Mouse (Mus musculus) heart, adult 2 months (tissue): ENCODE measurements around the gene Snrpc.

ENCODE experiments used
- CTCF ChIP-seq: fragments of 200-600 bp; IDR thresholded peaks from 2 replicates; pipeline ENCODE4 v1.8.1; 2022; ENCODE audit warnings: antibody characterized with exemption, mild to moderate bottlenecking, moderate library complexity
- EP300 ChIP-seq: fragments of 200-500 bp; IDR thresholded peaks from 2 replicates; pipeline ENCODE4 v1.6.1; 2011; ENCODE audit warnings: low read depth, low read length, control low read depth; ENCODE audit not compliant: insufficient read depth
- POLR2A ChIP-seq: fragments of 200-500 bp; IDR thresholded peaks from 2 replicates; pipeline ENCODE4 v1.6.1; 2011; ENCODE audit warnings: mild to moderate bottlenecking, low read depth, low read length, control low read depth; ENCODE audit not compliant: insufficient read depth

DNA sequence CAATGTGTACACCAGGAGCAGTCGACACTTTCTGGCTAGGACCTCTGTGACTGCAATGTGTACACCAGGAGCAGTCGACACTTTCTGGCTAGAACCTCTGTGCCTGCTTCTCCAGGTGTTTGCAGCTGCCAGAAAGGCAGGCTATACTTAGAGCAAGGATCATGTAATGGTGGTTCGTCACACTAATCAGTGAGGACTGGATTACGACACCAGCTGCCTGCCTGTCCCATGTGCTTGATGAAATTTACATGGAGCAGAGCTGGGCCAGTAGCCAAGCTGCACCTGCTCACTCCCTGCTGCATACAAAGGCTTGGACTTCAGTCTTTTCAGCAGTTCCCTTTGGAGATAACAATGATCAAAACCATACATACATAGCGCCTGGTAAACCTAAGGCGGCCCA lies 41.2 kb upstream of the Snrpc start:
- TF ChIP-seq POLR2A (no peak), CTCF (no peak), EP300 (peak; percentile 80)
